Mouse (Mus musculus) forebrain, embryonic 11.5 days (tissue): ENCODE measurements around the gene Cfap99. TPM values are rescaled to one million over a fixed set of nuclear protein-coding genes. Genes with fewer than 3 reads are reported as not detected.

Experiments
- ATAC-seq: fragments of 200-750 bp; cut with Nextera tagmentation; replicated peaks from 2 replicates; pipeline ENCODE4 v1.8.0; 2017; ENCODE audit warnings: moderate TSS enrichment; ENCODE audit not compliant: low FRiP score
- DNase-seq: peaks from one replicate; pipeline ENCODE4 v3.0.0-alpha.2; 2017; ENCODE audit warnings: low spot score
- H3K27ac ChIP-seq: fragments of 300-500 bp; sonication (generic); 2 replicates; pipeline ENCODE4 v1.5.1; 2014; ENCODE audit warnings: low read depth, low read length
- H3K27me3 ChIP-seq: fragments of 300-500 bp; sonication (generic); 2 replicates; pipeline ENCODE4 v1.6.1; 2014; ENCODE audit warnings: mild to moderate bottlenecking, low read length, mixed read lengths; ENCODE audit not compliant: control insufficient read depth, insufficient read depth
- H3K36me3 ChIP-seq: fragments of 300-500 bp; sonication (generic); 2 replicates; pipeline ENCODE4 v1.6.1; 2014; ENCODE audit warnings: mild to moderate bottlenecking, low read length, moderate library complexity, mixed read lengths; ENCODE audit not compliant: control insufficient read depth, insufficient read depth
- H3K4me1 ChIP-seq: fragments of 300-500 bp; sonication (generic); replicated peaks from 2 replicates; pipeline ENCODE4 v1.6.1; 2014; ENCODE audit warnings: low read length, mixed read lengths; ENCODE audit not compliant: control insufficient read depth, insufficient read depth
- H3K4me2 ChIP-seq: fragments of 300-500 bp; sonication (generic); 2 replicates; pipeline ENCODE4 v1.6.1; 2014; ENCODE audit warnings: low read depth, mild to moderate bottlenecking, low read length, moderate library complexity, mixed read lengths; ENCODE audit not compliant: severe bottlenecking
- H3K4me3 ChIP-seq: fragments of 300-500 bp; sonication (generic); 2 replicates; pipeline ENCODE4 v1.5.1; 2014; ENCODE audit warnings: low read depth, low read length
- H3K9ac ChIP-seq: fragments of 300-500 bp; sonication (generic); 2 replicates; pipeline ENCODE4 v1.6.1; 2014; ENCODE audit warnings: low read length
- H3K9me3 ChIP-seq: fragments of 300-500 bp; sonication (generic); 2 replicates; pipeline ENCODE4 v1.6.1; 2016; ENCODE audit warnings: low read length, mixed read lengths; ENCODE audit not compliant: control insufficient read depth
- WGBS: fragments of 180-500 bp; shearing (Covaris S2); extraction: QIAGEN DNeasy Blood & Tissue Kit; methylation state at CpG from one replicate; pipeline ENCODE4 v1.1.7; 2014; 5-methylcytosine and 5-hydroxymethylcytosine counted together
- polyA plus RNA-seq: library from polyadenylated mRNA; unstranded; fragments of >200 nt; fragmentation: Nextera tagmentation; extraction: Ambion mirVana; gene quantifications from 2 replicates; pipeline ENCODE4 v1.2.1, GENCODE M21; 2014

Gene Cfap99
- polyA plus RNA-seq = not detected in 2 replicates

- Histone ChIP-seq H3K9ac (peak within 1 kb of the TSS; percentile 55), H3K36me3 (no peaks in the 10 kb centered on the region), H3K27ac (no peak within 1 kb of the TSS), H3K4me1 (peaks cover 6% of the 10 kb centered on the region), H3K4me3 (peak within 1 kb of the TSS; percentile 63), H3K4me2 (peak within 1 kb of the TSS; percentile 97), H3K27me3 (peaks cover 37% of the 10 kb centered on the region), H3K9me3 (no peaks in the 10 kb centered on the region)
- peak; percentile 98 for ATAC-seq
- under 1% methylated on average over 72 of the region's 83 CpGs for WGBS
- peak; percentile 93 for DNase-seq
Measured at GRCm38 (mm10) chr5:34288154-34288716, at the start of gene Cfap99, which contains the start of gene Zfyve28. Gene Cfap99 (plus strand): TSS chr5:34288600. Gene Zfyve28 (minus strand): TSS chr5:34288449.

- Histone ChIP-seq H3K4me1 (no peaks in the 10 kb centered on the region), H3K9me3 (no peaks in the 10 kb centered on the region), H3K4me2 (no peak overlapping the region), H3K27me3 (no peaks in the 10 kb centered on the region), H3K36me3 (no peaks in the 10 kb centered on the region), H3K27ac (no peak overlapping the region), H3K4me3 (no peak overlapping the region), H3K9ac (no peak overlapping the region)
- no peak for ATAC-seq
- no peak for DNase-seq
- WGBS = 55% methylated on average over 15 of the region's 15 CpGs
Measured at GRCm38 (mm10) chr5:34242224-34242963, 46.0 kb upstream of the Cfap99 start.

- H3K4me1 ChIP-seq = no peaks in the 10 kb centered on the region
- H3K27me3 ChIP-seq = no peaks in the 10 kb centered on the region
- no peak overlapping the region for H3K27ac ChIP-seq
- no peaks in the 10 kb centered on the region for H3K9me3 ChIP-seq
- H3K36me3 ChIP-seq = no peaks in the 10 kb centered on the region
- H3K4me3 ChIP-seq = no peak overlapping the region
- no peak overlapping the region for H3K4me2 ChIP-seq
- 86% methylated on average over 5 of the region's 5 CpGs for WGBS
- no peak overlapping the region for H3K9ac ChIP-seq
- ATAC-seq (no peak), DNase-seq (no peak)
Measured at GRCm38 (mm10) chr5:34243062-34243461, 45.3 kb upstream of the Cfap99 start.

GRCm38 (mm10) chr5:34246443-34246842 lies 42.0 kb upstream of the Cfap99 start:
- H3K27ac ChIP-seq = no peak overlapping the region
- H3K9me3 ChIP-seq = no peaks in the 10 kb centered on the region

DNA sequence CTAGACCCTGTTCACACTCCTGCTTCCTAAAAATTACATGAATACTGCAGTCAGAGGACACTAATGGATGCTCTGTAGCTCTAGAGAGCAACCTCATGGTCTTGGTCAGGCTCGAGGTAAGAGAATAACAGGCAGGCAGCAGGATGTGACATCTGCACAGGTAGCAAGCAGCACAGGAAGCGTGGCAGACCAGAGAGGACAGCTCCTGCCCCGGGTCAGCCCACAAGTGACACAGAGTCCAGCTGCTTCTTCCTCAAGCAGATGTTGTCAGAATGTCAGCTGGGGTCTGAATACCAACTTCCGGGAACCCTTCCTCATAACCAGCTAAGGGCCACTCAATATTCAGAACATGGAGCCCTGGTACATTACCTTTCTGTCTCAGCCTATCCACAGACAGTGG lies 39.3 kb upstream of the Cfap99 start:
- peaks cover 3% of the 10 kb centered on the region; the same call in 1 of the 2 replicates for H3K4me1 ChIP-seq
- H3K27me3 ChIP-seq = no peaks in the 10 kb centered on the region
- ATAC-seq (no peak), DNase-seq (no peak)
- no peak overlapping the region for H3K4me2 ChIP-seq
- no peak overlapping the region for H3K4me3 ChIP-seq
- no peaks in the 10 kb centered on the region for H3K9me3 ChIP-seq
- no peak overlapping the region for H3K27ac ChIP-seq
- H3K9ac ChIP-seq = no peak overlapping the region
- WGBS = 88% methylated on average over 4 of the region's 4 CpGs
- H3K36me3 ChIP-seq = no peaks in the 10 kb centered on the region

More at GRCm38 (mm10) chr5:34246443-34246842, 42.0 kb upstream of the Cfap99 start:
- no peak overlapping the region for H3K4me3 ChIP-seq
- no peak overlapping the region for H3K4me2 ChIP-seq
- ATAC-seq (no peak), DNase-seq (no peak)
- H3K27me3 ChIP-seq = no peaks in the 10 kb centered on the region
- no peaks in the 10 kb centered on the region for H3K36me3 ChIP-seq
- no peak overlapping the region for H3K9ac ChIP-seq
- no peaks in the 10 kb centered on the region; the same call in 1 of the 2 replicates for H3K4me1 ChIP-seq
- WGBS = 90% methylated on average over 3 of the region's 3 CpGs

- Histone ChIP-seq H3K4me3 (no peak overlapping the region), H3K36me3 (no peaks in the 10 kb centered on the region), H3K9me3 (no peaks in the 10 kb centered on the region), H3K4me1 (peaks cover 3% of the 10 kb centered on the region; the same call in 1 of the 2 replicates), H3K4me2 (no peak overlapping the region), H3K9ac (no peak overlapping the region), H3K27ac (no peak overlapping the region), H3K27me3 (no peaks in the 10 kb centered on the region)
- ATAC-seq (no peak), DNase-seq (no peak)
- WGBS = 69% methylated on average over 3 of the region's 3 CpGs
Measured at GRCm38 (mm10) chr5:34250090-34250489, 38.3 kb upstream of the Cfap99 start.

DNA sequence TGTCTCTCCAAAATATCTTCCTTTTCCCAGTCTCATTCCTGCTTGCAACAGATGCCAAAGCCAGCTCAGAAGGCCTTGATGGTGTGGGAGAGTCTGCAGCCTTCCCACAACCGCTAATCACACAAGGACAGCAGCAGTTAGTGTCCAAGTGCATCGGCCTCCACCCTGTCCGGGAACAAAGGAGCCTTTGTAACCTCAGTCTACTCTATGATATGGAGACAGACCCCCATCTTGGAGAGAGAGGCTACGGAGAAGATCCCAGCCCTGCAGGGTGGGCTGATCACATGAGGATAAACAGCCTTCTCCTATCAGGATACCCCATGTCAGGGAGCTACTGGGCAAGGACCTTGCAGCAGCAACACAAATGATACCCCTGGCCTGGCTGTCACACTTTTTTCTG lies 36.6 kb upstream of the Cfap99 start:
- 40% methylated on average over 4 of the region's 4 CpGs for WGBS
- no peak overlapping the region for H3K9ac ChIP-seq
- no peak overlapping the region for H3K27ac ChIP-seq
- no peak overlapping the region for H3K4me3 ChIP-seq
- H3K4me1 ChIP-seq = peaks cover 3% of the 10 kb centered on the region; the same call in 1 of the 2 replicates
- no peaks in the 10 kb centered on the region for H3K27me3 ChIP-seq
- H3K4me2 ChIP-seq = no peak overlapping the region
- ATAC-seq = no peak
- H3K36me3 ChIP-seq = no peaks in the 10 kb centered on the region
- DNase-seq = no peak
- no peaks in the 10 kb centered on the region for H3K9me3 ChIP-seq

GRCm38 (mm10) chr5:34252307-34252966 lies 36.0 kb upstream of the Cfap99 start:
- DNase-seq (peak; percentile 65), ATAC-seq (no peak; the same call in 1 of the 2 replicates)
- Histone ChIP-seq H3K27ac (no peak overlapping the region), H3K4me1 (peaks cover 3% of the 10 kb centered on the region; the same call in 1 of the 2 replicates), H3K9ac (no peak overlapping the region), H3K4me3 (no peak overlapping the region), H3K4me2 (no peak overlapping the region), H3K9me3 (no peaks in the 10 kb centered on the region), H3K36me3 (no peaks in the 10 kb centered on the region), H3K27me3 (no peaks in the 10 kb centered on the region)
- WGBS = 50% methylated on average over 4 of the region's 4 CpGs
